Mouse (Mus musculus) midbrain, embryonic 13.5 days (tissue): Measurements from ENCODE around the gene Scly. TPM values are rescaled to one million over a fixed set of nuclear protein-coding genes. Genes with fewer than 3 reads are reported as not detected.
A peak's percentile ranks its signal among the peaks of the same experiment; 100 is the strongest.

Source experiments
- ATAC-seq: fragments of 200-750 bp; cut with Nextera tagmentation; 2 replicates; pipeline ENCODE4 v1.8.0; 2017; ENCODE audit warnings: mild to moderate bottlenecking, moderate TSS enrichment, moderate library complexity
- H3K27ac ChIP-seq: fragments of 300-500 bp; sonication (generic); 2 replicates; pipeline ENCODE4 v1.5.1; 2015; ENCODE audit warnings: inconsistent platforms, mild to moderate bottlenecking, moderate library complexity
- H3K27me3 ChIP-seq: fragments of 300-500 bp; sonication (generic); 2 replicates; pipeline ENCODE4 v1.6.1; 2015; ENCODE audit warnings: mild to moderate bottlenecking, inconsistent platforms
- H3K36me3 ChIP-seq: fragments of 300-500 bp; sonication (generic); 2 replicates; pipeline ENCODE4 v1.6.1; 2015; ENCODE audit warnings: mild to moderate bottlenecking, inconsistent platforms
- H3K4me1 ChIP-seq: fragments of 300-500 bp; sonication (generic); replicated peaks from 2 replicates; pipeline ENCODE4 v1.6.1; 2015; ENCODE audit warnings: inconsistent platforms
- H3K4me2 ChIP-seq: fragments of 300-500 bp; sonication (generic); replicated peaks from 2 replicates; pipeline ENCODE4 v1.6.1; 2015; ENCODE audit warnings: moderate library complexity, mild to moderate bottlenecking, inconsistent platforms
- H3K4me3 ChIP-seq: fragments of 300-500 bp; sonication (generic); replicated peaks from 2 replicates; pipeline ENCODE4 v1.5.1; 2015; ENCODE audit warnings: mild to moderate bottlenecking, inconsistent platforms
- H3K9ac ChIP-seq: fragments of 300-500 bp; sonication (generic); replicated peaks from 2 replicates; pipeline ENCODE4 v1.6.1; 2015; ENCODE audit warnings: mild to moderate bottlenecking, inconsistent platforms
- H3K9me3 ChIP-seq: fragments of 300-500 bp; sonication (generic); 2 replicates; pipeline ENCODE4 v1.6.1; 2016; ENCODE audit warnings: mild to moderate bottlenecking, inconsistent platforms
- WGBS: fragments of 180-500 bp; shearing (Covaris S2); methylation state at CpG from one replicate; pipeline ENCODE4 v1.1.7; 2015; 5-methylcytosine and 5-hydroxymethylcytosine counted together
- polyA plus RNA-seq: library from polyadenylated mRNA; unstranded; fragments of >200 nt; fragmentation: Nextera tagmentation; extraction: Ambion mirVana; gene quantifications from 2 replicates; pipeline ENCODE4 v1.2.1, GENCODE M21; 2015

Gene Scly
- 11.6 and 12.4 TPM in 2 replicates for polyA plus RNA-seq

GRCm38 (mm10) chr1:91297799-91298744, at the start of gene Scly:
TSS of gene Scly (plus strand) at chr1:91298338.
- peak within 1 kb of the TSS; percentile 84 for H3K9ac ChIP-seq
- H3K4me2 ChIP-seq: peak within 1 kb of the TSS; percentile 75
- H3K9me3 ChIP-seq: no peaks in the 10 kb centered on the region
- H3K36me3 ChIP-seq: peaks cover 2% of the 10 kb centered on the region; the same call in 1 of the 2 replicates
- H3K27ac ChIP-seq: no peak within 1 kb of the TSS
- peak within 1 kb of the TSS; percentile 86 for H3K4me3 ChIP-seq
- peaks cover 12% of the 10 kb centered on the region for H3K4me1 ChIP-seq
- peak; percentile 100 for ATAC-seq
- H3K27me3 ChIP-seq: no peaks in the 10 kb centered on the region
- under 1% methylated on average over 60 of the region's 65 CpGs for WGBS

GRCm38 (mm10) chr1:91248970-91249369, 49.2 kb upstream of the Scly start:
- Histone ChIP-seq H3K9ac (no peak overlapping the region), H3K27ac (no peak overlapping the region), H3K36me3 (no peaks in the 10 kb centered on the region), H3K9me3 (no peaks in the 10 kb centered on the region), H3K4me2 (peak overlapping the region; percentile 93), H3K27me3 (no peaks in the 10 kb centered on the region), H3K4me3 (peak overlapping the region; percentile 99), H3K4me1 (peaks cover 27% of the 10 kb centered on the region)
- WGBS: 52% methylated on average over 4 of the region's 4 CpGs
- no peak for ATAC-seq

- Histone ChIP-seq H3K4me2 (peak within 1 kb of the TSS; percentile 93), H3K9me3 (no peaks in the 10 kb centered on the region), H3K9ac (peak within 1 kb of the TSS; percentile 99), H3K27me3 (no peaks in the 10 kb centered on the region), H3K27ac (peak within 1 kb of the TSS; percentile 82), H3K4me3 (peak within 1 kb of the TSS; percentile 99), H3K36me3 (0 out of 2 replicates have a peak, but pooled peaks cover 2% of the 10 kb centered on the region), H3K4me1 (peaks cover 27% of the 10 kb centered on the region)
- peak; percentile 100 for ATAC-seq
- under 1% methylated on average over 43 of the region's 43 CpGs for WGBS
These were observed 48.3 kb upstream of the Scly start, which contains the start of gene Ube2f for GRCm38 (mm10) chr1:91249564-91250414. TSS of gene Ube2f (plus strand) at chr1:91250304.

- WGBS: under 1% methylated on average over 42 of the region's 70 CpGs
- H3K4me3 ChIP-seq: peak overlapping the region; percentile 99
- no peaks in the 10 kb centered on the region for H3K9me3 ChIP-seq
- H3K36me3 ChIP-seq: 0 out of 2 replicates have a peak, but pooled peaks cover 2% of the 10 kb centered on the region
- no peaks in the 10 kb centered on the region for H3K27me3 ChIP-seq
- H3K4me1 ChIP-seq: peaks cover 27% of the 10 kb centered on the region
- peak overlapping the region; percentile 93 for H3K4me2 ChIP-seq
- H3K27ac ChIP-seq: peak overlapping the region; percentile 82
- peak; percentile 10; the same call in 1 of the 2 replicates for ATAC-seq
- H3K9ac ChIP-seq: peak overlapping the region; percentile 99
These were observed 47.6 kb upstream of the Scly start for GRCm38 (mm10) chr1:91250415-91251147.

- 55% methylated on average over 5 of the region's 5 CpGs for WGBS
- 0 out of 2 replicates have a peak, but pooled peaks cover 2% of the 10 kb centered on the region for H3K36me3 ChIP-seq
- peak overlapping the region; percentile 99 for H3K9ac ChIP-seq
- peak overlapping the region; percentile 99 for H3K4me3 ChIP-seq
- ATAC-seq: no peak
- H3K9me3 ChIP-seq: no peaks in the 10 kb centered on the region
- no peaks in the 10 kb centered on the region for H3K27me3 ChIP-seq
- H3K27ac ChIP-seq: no peak overlapping the region
- H3K4me2 ChIP-seq: peak overlapping the region; percentile 93
- H3K4me1 ChIP-seq: peaks cover 27% of the 10 kb centered on the region
These were observed 46.9 kb upstream of the Scly start for GRCm38 (mm10) chr1:91251148-91251650.

GRCm38 (mm10) chr1:91251927-91252326, 46.2 kb upstream of the Scly start:
- H3K27ac ChIP-seq: no peak overlapping the region
- 64% methylated on average over 8 of the region's 8 CpGs for WGBS
- no peaks in the 10 kb centered on the region for H3K9me3 ChIP-seq
- no peaks in the 10 kb centered on the region for H3K27me3 ChIP-seq
- 0 out of 2 replicates have a peak overlapping the region, but pooled peaks have one; percentile 40 for H3K9ac ChIP-seq
- H3K4me1 ChIP-seq: peaks cover 27% of the 10 kb centered on the region
- H3K4me3 ChIP-seq: peak overlapping the region; percentile 99
- no peak for ATAC-seq
- 0 out of 2 replicates have a peak, but pooled peaks cover 2% of the 10 kb centered on the region for H3K36me3 ChIP-seq
- peak overlapping the region; percentile 93 for H3K4me2 ChIP-seq

- H3K4me1 ChIP-seq: peaks cover 3% of the 10 kb centered on the region
- no peak for ATAC-seq
- H3K4me2 ChIP-seq: no peak overlapping the region
- no peak overlapping the region for H3K9ac ChIP-seq
- no peak overlapping the region for H3K27ac ChIP-seq
- no peaks in the 10 kb centered on the region for H3K9me3 ChIP-seq
- H3K4me3 ChIP-seq: no peak overlapping the region
- no peaks in the 10 kb centered on the region for H3K27me3 ChIP-seq
- 0 out of 2 replicates have a peak, but pooled peaks cover 2% of the 10 kb centered on the region for H3K36me3 ChIP-seq
These were observed 40.2 kb upstream of the Scly start for GRCm38 (mm10) chr1:91257918-91258317.

GRCm38 (mm10) chr1:91259794-91260193, 38.3 kb upstream of the Scly start:
- Histone ChIP-seq H3K4me2 (no peak overlapping the region), H3K27me3 (no peaks in the 10 kb centered on the region), H3K4me1 (no peaks in the 10 kb centered on the region), H3K9me3 (no peaks in the 10 kb centered on the region), H3K4me3 (no peak overlapping the region), H3K9ac (no peak overlapping the region), H3K36me3 (no peaks in the 10 kb centered on the region), H3K27ac (no peak overlapping the region)
- 90% methylated on average over 5 of the region's 5 CpGs for WGBS
- ATAC-seq: no peak

- Histone ChIP-seq H3K4me3 (no peak overlapping the region), H3K9ac (no peak overlapping the region), H3K27ac (no peak overlapping the region), H3K36me3 (peaks cover 10% of the 10 kb centered on the region), H3K4me2 (no peak overlapping the region), H3K4me1 (no peaks in the 10 kb centered on the region), H3K27me3 (no peaks in the 10 kb centered on the region), H3K9me3 (no peaks in the 10 kb centered on the region)
- no peak for ATAC-seq
- WGBS: 93% methylated on average over 7 of the region's 7 CpGs
These were observed 35.6 kb upstream of the Scly start for GRCm38 (mm10) chr1:91262508-91262907.

- ATAC-seq: no peak
- no peak overlapping the region for H3K9ac ChIP-seq
- H3K4me2 ChIP-seq: no peak overlapping the region
- no peaks in the 10 kb centered on the region for H3K9me3 ChIP-seq
- no peak overlapping the region for H3K4me3 ChIP-seq
- peaks cover 19% of the 10 kb centered on the region for H3K36me3 ChIP-seq
- no peaks in the 10 kb centered on the region for H3K27me3 ChIP-seq
- no peaks in the 10 kb centered on the region for H3K4me1 ChIP-seq
- WGBS: 94% methylated on average over 2 of the region's 2 CpGs
- no peak overlapping the region for H3K27ac ChIP-seq
These were observed 25.9 kb upstream of the Scly start for GRCm38 (mm10) chr1:91272260-91272659.

- H3K4me1 ChIP-seq: no peaks in the 10 kb centered on the region
- no peaks in the 10 kb centered on the region for H3K27me3 ChIP-seq
- no peak overlapping the region for H3K9ac ChIP-seq
- no peak overlapping the region for H3K27ac ChIP-seq
- H3K4me2 ChIP-seq: no peak overlapping the region
- H3K4me3 ChIP-seq: no peak overlapping the region
- 93% methylated on average over 4 of the region's 4 CpGs for WGBS
- H3K9me3 ChIP-seq: no peaks in the 10 kb centered on the region
- H3K36me3 ChIP-seq: peaks cover 57% of the 10 kb centered on the region
- ATAC-seq: no peak
These were observed 21.6 kb upstream of the Scly start for GRCm38 (mm10) chr1:91276581-91276980.
